Mouse (Mus musculus) WW6 (cell line): ENCODE measurements around the gene Zfp706.
"Not testable (repeated sequence)": the region's sequence is repeated elsewhere in the genome, so short reads cannot be mapped to it uniquely, and the experiment has no call there.

Source experiments
- DNase-seq: peaks from one replicate; pipeline ENCODE4 v3.0.0-alpha.2; 2013; ENCODE audit warnings: low read depth, low spot score

Zfp706 gene

GRCm38 (mm10) chr15:37011316-37011715 lies 3.7 kb upstream of the Zfp706 start:
- DNase-seq = no peak

GRCm38 (mm10) chr15:37008546-37008945 lies 973 bp upstream of the Zfp706 start:
- DNase-seq = no peak

- no peak for DNase-seq
These were observed 416 bp upstream of the Zfp706 start for GRCm38 (mm10) chr15:37007959-37008419.

GRCm38 (mm10) chr15:37006475-37007164 lies 953 bp downstream of the Zfp706 start:
- DNase-seq = no peak

- no peak for DNase-seq
These were observed 1.6 kb downstream of the Zfp706 start for GRCm38 (mm10) chr15:37005793-37006474.

GRCm38 (mm10) chr15:37004858-37005257 lies 2.7 kb downstream of the Zfp706 start:
- DNase-seq = no peak

GRCm38 (mm10) chr15:37002276-37002675 lies 5.3 kb downstream of the Zfp706 start:
- DNase-seq = no peak

GRCm38 (mm10) chr15:36999602-37000001 lies 8.0 kb downstream of the Zfp706 start:
- not testable (repeated sequence) for DNase-seq

GRCm38 (mm10) chr15:36995166-36995565 lies 12.4 kb downstream of the Zfp706 start:
- DNase-seq = no peak

GRCm38 (mm10) chr15:36994665-36995064 lies 12.9 kb downstream of the Zfp706 start:
- no peak for DNase-seq

- DNase-seq = no peak
These were observed 14.0 kb downstream of the Zfp706 start for GRCm38 (mm10) chr15:36993435-36994178.

GRCm38 (mm10) chr15:36991353-36991752 lies 16.2 kb downstream of the Zfp706 start:
- DNase-seq = no peak

- DNase-seq = no peak
These were observed 17.7 kb downstream of the Zfp706 start for GRCm38 (mm10) chr15:36989922-36990321.

GRCm38 (mm10) chr15:36988718-36989115 lies 18.9 kb downstream of the Zfp706 start:
- DNase-seq = no peak

GRCm38 (mm10) chr15:36987976-36988717 lies 19.4 kb downstream of the Zfp706 start:
- DNase-seq = no peak

GRCm38 (mm10) chr15:36987211-36987877 lies 20.2 kb downstream of the Zfp706 start:
- DNase-seq = no peak

- DNase-seq = no peak
These were observed 22.0 kb downstream of the Zfp706 start for GRCm38 (mm10) chr15:36985567-36985925.

- DNase-seq = no peak
These were observed 22.5 kb downstream of the Zfp706 start for GRCm38 (mm10) chr15:36984921-36985566.

- no peak for DNase-seq
These were observed 24.1 kb downstream of the Zfp706 start for GRCm38 (mm10) chr15:36983455-36983854.

- no peak for DNase-seq
These were observed 27.3 kb downstream of the Zfp706 start for GRCm38 (mm10) chr15:36980238-36980637.
